Mouse (Mus musculus) heart, adult 2 months (tissue): ENCODE measurements around the gene Anapc16. TPM values are rescaled to one million over a fixed set of nuclear protein-coding genes. Genes with fewer than 3 reads are reported as not detected.

Source experiments
- DNase-seq, 2 experiments: peaks; one replicate each; pipeline ENCODE4 v3.0.0; 2021
- H3K27ac ChIP-seq: fragments of 200-600 bp; 2 replicates; pipeline ENCODE4 v1.8.1; 2022
- H3K27me3 ChIP-seq: fragments of 200-500 bp; 2 replicates; pipeline ENCODE4 v1.6.1; 2012; ENCODE audit warnings: mild to moderate bottlenecking, low read length, inconsistent platforms, mixed read lengths; ENCODE audit not compliant: control insufficient read depth, insufficient read depth
- H3K36me3 ChIP-seq: fragments of 200-500 bp; 2 replicates; pipeline ENCODE4 v1.6.1; 2012; ENCODE audit warnings: low read length, inconsistent platforms; ENCODE audit not compliant: control insufficient read depth, insufficient read depth
- H3K4me1 ChIP-seq: fragments of 200-500 bp; 2 replicates; pipeline ENCODE4 v1.6.1; 2011; ENCODE audit warnings: low read length; ENCODE audit not compliant: control insufficient read depth, insufficient read depth
- H3K4me3 ChIP-seq: fragments of 200-600 bp; 2 replicates; pipeline ENCODE4 v1.8.1; 2022
- H3K79me2 ChIP-seq: fragments of 200-500 bp; replicated peaks from 2 replicates; pipeline ENCODE4 v1.6.1; 2012; ENCODE audit warnings: mild to moderate bottlenecking, inconsistent platforms, low read length, moderate library complexity, mixed read lengths; ENCODE audit not compliant: control insufficient read depth, insufficient read depth
- H3K9ac ChIP-seq: fragments of 200-500 bp; 2 replicates; pipeline ENCODE4 v1.6.1; 2012; ENCODE audit warnings: low read depth, mild to moderate bottlenecking, control low read depth, inconsistent platforms, low read length, mixed read lengths
- CTCF ChIP-seq: fragments of 200-600 bp; IDR thresholded peaks from 2 replicates; pipeline ENCODE4 v1.8.1; 2022; ENCODE audit warnings: antibody characterized with exemption, mild to moderate bottlenecking, moderate library complexity
- EP300 ChIP-seq: fragments of 200-500 bp; IDR thresholded peaks from 2 replicates; pipeline ENCODE4 v1.6.1; 2011; ENCODE audit warnings: low read depth, low read length, control low read depth; ENCODE audit not compliant: insufficient read depth
- POLR2A ChIP-seq: fragments of 200-500 bp; IDR thresholded peaks from 2 replicates; pipeline ENCODE4 v1.6.1; 2011; ENCODE audit warnings: mild to moderate bottlenecking, low read depth, low read length, control low read depth; ENCODE audit not compliant: insufficient read depth
- WGBS: fragments of 180-500 bp; shearing (Covaris S2); methylation state at CpG from one replicate; pipeline ENCODE4 v1.1.7; 2018; 5-methylcytosine and 5-hydroxymethylcytosine counted together
- intact Hi-C: fragments of 180-260 bp; cut with DNase I; formaldehyde crosslinking; loops from one replicate; pipeline ENCODE4 v1.15.1; 2025
- polyA plus RNA-seq: library from polyadenylated mRNA; depleted of rRNA; stranded (reverse); fragments of >200 nt; gene quantifications from 2 replicates; pipeline ENCODE4 v1.2.3, GENCODE M21; 2012; rRNA removed
- total RNA-seq, 2 experiments: library from RNA; stranded (reverse); gene quantifications; 2 replicates each; pipeline ENCODE4 v1.2.3; 2021

Anapc16 gene
- total and polyA plus RNA-seq, 3 experiments, result 58.6 to 90.3 (median 70.1) TPM

GRCm38 (mm10) chr10:59945416-59945815 is 57.5 kb downstream of the Anapc16 start:
- H3K27ac ChIP-seq, result no peak overlapping the region
- H3K4me1 ChIP-seq, result peaks cover 17% of the 10 kb centered on the region
- no peak for TF ChIP-seq CTCF
- no peak for TF ChIP-seq POLR2A
- no peak for TF ChIP-seq EP300
- H3K4me3 ChIP-seq, result no peak overlapping the region
- no peak overlapping the region for H3K9ac ChIP-seq
- no peaks in the 10 kb centered on the region for H3K27me3 ChIP-seq
- peaks cover 9% of the 10 kb centered on the region for H3K36me3 ChIP-seq
- no peaks in the 10 kb centered on the region; the same call in 1 of the 2 replicates for H3K79me2 ChIP-seq
- intact Hi-C loops, result no loop called here
- 91% methylated on average over 3 of the region's 3 CpGs for WGBS
- DNase-seq, result no peak

GRCm38 (mm10) chr10:59943421-59943989 is 59.4 kb downstream of the Anapc16 start:
- peak overlapping the region; percentile 57 for H3K27ac ChIP-seq
- no peaks in the 10 kb centered on the region for H3K79me2 ChIP-seq
- H3K4me1 ChIP-seq, result peaks cover 12% of the 10 kb centered on the region
- no peaks in the 10 kb centered on the region for H3K27me3 ChIP-seq
- intact Hi-C loops, result no loop called here
- no peaks in the 10 kb centered on the region for H3K36me3 ChIP-seq
- H3K4me3 ChIP-seq, result peak overlapping the region; percentile 30
- no peak overlapping the region; the same call in 1 of the 2 replicates for H3K9ac ChIP-seq
- WGBS, result 16% methylated on average over 13 of the region's 13 CpGs
- DNase-seq, result peak; percentile 78 to 84
- no peak for TF ChIP-seq CTCF

- WGBS, result 4% methylated on average over 16 of the region's 16 CpGs
- TF ChIP-seq CTCF (no peak), EP300 (0 out of 2 replicates have a peak, but pooled peaks have one; percentile 25)
- no peaks in the 10 kb centered on the region for H3K79me2 ChIP-seq
- H3K4me1 ChIP-seq, result peaks cover 10% of the 10 kb centered on the region
- intact Hi-C loops, result no loop called here
- peak overlapping the region; percentile 30 for H3K4me3 ChIP-seq
- peak; percentile 60 to 65 for DNase-seq
- H3K36me3 ChIP-seq, result no peaks in the 10 kb centered on the region
- peak overlapping the region; percentile 39 for H3K9ac ChIP-seq
- peak overlapping the region; percentile 57 for H3K27ac ChIP-seq
- no peaks in the 10 kb centered on the region for H3K27me3 ChIP-seq
Observed at GRCm38 (mm10) chr10:59942847-59943420, 60.0 kb downstream of the Anapc16 start.

GRCm38 (mm10) chr10:59942281-59942846 is 60.6 kb downstream of the Anapc16 start:
- Histone ChIP-seq H3K4me1 (peaks cover 7% of the 10 kb centered on the region), H3K36me3 (no peaks in the 10 kb centered on the region), H3K27me3 (no peaks in the 10 kb centered on the region), H3K79me2 (no peaks in the 10 kb centered on the region), H3K9ac (peak overlapping the region; percentile 39), H3K4me3 (no peak overlapping the region; the same call in 1 of the 2 replicates), H3K27ac (peak overlapping the region; percentile 57)
- 56% methylated on average over 21 of the region's 21 CpGs for WGBS
- DNase-seq, result no peak
- TF ChIP-seq EP300, result no peak
- no peak for TF ChIP-seq POLR2A
- no peak for TF ChIP-seq CTCF
- intact Hi-C loops, result no loop called here

GRCm38 (mm10) chr10:59939081-59939480 is 63.9 kb downstream of the Anapc16 start:
- Histone ChIP-seq H3K79me2 (no peaks in the 10 kb centered on the region), H3K36me3 (no peaks in the 10 kb centered on the region), H3K4me1 (peaks cover 7% of the 10 kb centered on the region), H3K27me3 (no peaks in the 10 kb centered on the region), H3K4me3 (no peak overlapping the region), H3K27ac (no peak overlapping the region), H3K9ac (no peak overlapping the region)
- no peak for TF ChIP-seq CTCF
- TF ChIP-seq EP300, result no peak
- TF ChIP-seq POLR2A, result no peak
- DNase-seq, result no peak
- intact Hi-C loops, result loop anchor here (2.0 kb wide), 1 partner anchor 16 kb away; no protein-coding TSS in a partner anchor
- 83% methylated on average over 1 of the region's 1 CpGs for WGBS

- 86% methylated on average over 5 of the region's 5 CpGs for WGBS
- peaks cover 7% of the 10 kb centered on the region for H3K4me1 ChIP-seq
- H3K27me3 ChIP-seq, result no peaks in the 10 kb centered on the region
- intact Hi-C loops, result loop anchor here (2.0 kb wide), 1 partner anchor 16 kb away; no protein-coding TSS in a partner anchor
- no peak for DNase-seq
- no peak overlapping the region for H3K27ac ChIP-seq
- no peak for TF ChIP-seq CTCF
- TF ChIP-seq POLR2A, result no peak
- no peak for TF ChIP-seq EP300
- H3K79me2 ChIP-seq, result no peaks in the 10 kb centered on the region
- H3K4me3 ChIP-seq, result no peak overlapping the region
- H3K9ac ChIP-seq, result no peak overlapping the region
- H3K36me3 ChIP-seq, result no peaks in the 10 kb centered on the region
Observed at GRCm38 (mm10) chr10:59938662-59939061, 64.3 kb downstream of the Anapc16 start.

Other genes starting within 250 kb of the Anapc16 start
- 10 to 100 TPM; 36.8 to 45.4 TPM for gene Dnajb12, start 123.6 kb downstream of the Anapc16 start, total RNA-seq
- gene Dnajb12, start 123.6 kb downstream of the Anapc16 start, polyA plus RNA-seq, result 32.9 and 39.2 TPM in 2 replicates
- gene Ddit4, start 51.3 kb downstream of the Anapc16 start, total RNA-seq, result 100 to 1,000 TPM in 1 of 2 experiments, 10 to 100 TPM in 1; 70.7 to 219 TPM
- gene Ddit4, start 51.3 kb downstream of the Anapc16 start, polyA plus RNA-seq, result 48.0 and 55.5 TPM in 2 replicates
- 10 to 100 TPM; 20.5 to 24.1 TPM for gene Ascc1, start 330 bp downstream of the Anapc16 start, total RNA-seq
- 22.5 and 36.6 TPM in 2 replicates for gene Ascc1, start 330 bp downstream of the Anapc16 start, polyA plus RNA-seq
- 10 to 100 TPM; 12.2 to 21.7 TPM for gene Spock2, start 103.1 kb upstream of the Anapc16 start, total RNA-seq
- 8.4 and 10.6 TPM in 2 replicates for gene Spock2, start 103.1 kb upstream of the Anapc16 start, polyA plus RNA-seq
- under 1 TPM; 0.80 to 0.91 TPM for gene Chst3, start 216.1 kb upstream of the Anapc16 start, total RNA-seq
- gene Chst3, start 216.1 kb upstream of the Anapc16 start, polyA plus RNA-seq, result 1.3 and 1.5 TPM in 2 replicates